Mouse (Mus musculus): ENCODE results near the gene Heatr5a. TPM values are rescaled to one million over a fixed set of nuclear protein-coding genes. Genes with fewer than 3 reads are reported as not detected.

Gene Heatr5a
- polyA plus RNA-seq, 1 experiment from 2014 or later = 13.8 TPM

DNA sequence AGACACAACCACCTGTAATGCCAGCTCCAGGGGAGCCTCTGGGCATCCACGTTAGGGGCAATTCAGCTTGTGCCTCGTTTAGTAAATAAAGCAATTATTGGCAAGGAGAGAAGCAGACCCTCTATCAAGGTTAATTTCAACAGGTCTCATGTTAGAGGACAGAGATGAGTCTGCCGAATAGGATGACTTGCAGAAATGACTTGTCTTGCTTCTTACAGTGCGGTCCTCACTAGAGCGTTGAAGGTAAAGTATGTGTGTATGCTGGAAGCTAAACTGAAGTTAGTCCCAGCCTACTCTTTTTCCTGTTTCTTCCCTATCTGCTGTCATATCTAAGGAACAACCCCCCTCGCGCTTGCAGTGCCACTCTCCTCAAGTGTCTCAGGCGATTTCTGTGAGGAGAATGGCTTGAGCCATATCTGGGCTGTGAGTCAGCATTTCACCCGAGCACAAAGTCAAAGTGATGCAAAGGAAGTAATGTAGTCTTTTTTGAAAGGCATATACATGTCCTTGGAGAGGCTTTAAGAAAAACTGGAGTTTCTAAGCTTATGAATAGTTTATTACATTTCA is 27.3 kb upstream of the Heatr5a start:
- Histone ChIP-seq H3K9me3 (replicated peaks) (no peaks in the 10 kb centered on the region), H3K4me2 (peak overlapping the region; percentile 42), H3K27ac (peak overlapping the region; percentile 79), H3K27me3 (replicated peaks) (no peaks in the 10 kb centered on the region), H3K36me3 (peaks cover 63% of the 10 kb centered on the region), H3K4me1 (peaks cover 24% of the 10 kb centered on the region), H3K4me3 (no peak overlapping the region), H3K9ac (no peak overlapping the region)
- peak; percentile 80 for ATAC-seq
- WGBS (ENCODE audit: insufficient replicate concordance) = 42% methylated on average over 9 of the region's 9 CpGs

DNA sequence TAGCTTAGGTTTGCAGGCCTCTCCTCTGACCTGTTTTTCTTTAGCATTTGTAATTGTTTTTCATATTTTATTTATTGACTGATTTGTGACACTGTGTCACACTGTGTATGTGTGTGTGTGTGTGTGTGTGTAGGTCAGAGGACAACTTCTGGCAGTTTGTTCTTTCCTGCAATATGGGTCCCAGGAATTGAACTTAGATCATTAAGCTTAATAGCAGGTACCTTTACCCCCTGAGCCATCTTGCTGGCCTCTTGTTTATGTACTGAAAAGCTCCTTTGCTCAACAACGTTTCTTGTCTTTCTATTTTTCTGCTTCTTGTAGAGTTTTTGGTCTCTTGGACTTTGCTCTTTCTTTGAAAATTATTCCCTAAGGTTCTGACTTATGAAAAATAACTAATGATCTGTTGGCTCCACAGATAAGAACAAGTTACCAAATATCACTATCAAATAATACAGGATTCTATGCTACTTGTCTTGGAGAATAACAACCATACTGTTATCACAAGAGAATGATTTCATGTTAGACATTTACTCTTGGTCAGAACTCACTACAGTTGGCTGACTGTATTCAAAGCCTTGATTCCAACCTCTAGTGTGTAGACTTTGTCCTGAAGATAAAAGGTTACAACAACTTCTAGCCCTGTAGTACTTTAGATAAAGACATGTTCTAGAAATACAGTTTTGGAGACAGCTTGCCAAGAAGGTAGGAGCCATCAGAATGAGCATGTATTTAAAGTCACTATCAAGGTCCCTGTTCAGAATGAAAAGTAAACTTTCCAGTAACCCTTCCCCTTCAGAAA is 24.8 kb upstream of the Heatr5a start:
- Histone ChIP-seq H3K9me3 (replicated peaks) (no peaks in the 10 kb centered on the region), H3K36me3 (peaks cover 55% of the 10 kb centered on the region), H3K9ac (no peak overlapping the region), H3K4me3 (no peak overlapping the region), H3K27ac (no peak overlapping the region), H3K4me1 (peaks cover 20% of the 10 kb centered on the region), H3K4me2 (no peak overlapping the region), H3K27me3 (replicated peaks) (no peaks in the 10 kb centered on the region)
- no peak for ATAC-seq
- 80% methylated on average over 1 of the region's 1 CpGs for WGBS (ENCODE audit: insufficient replicate concordance)

DNA sequence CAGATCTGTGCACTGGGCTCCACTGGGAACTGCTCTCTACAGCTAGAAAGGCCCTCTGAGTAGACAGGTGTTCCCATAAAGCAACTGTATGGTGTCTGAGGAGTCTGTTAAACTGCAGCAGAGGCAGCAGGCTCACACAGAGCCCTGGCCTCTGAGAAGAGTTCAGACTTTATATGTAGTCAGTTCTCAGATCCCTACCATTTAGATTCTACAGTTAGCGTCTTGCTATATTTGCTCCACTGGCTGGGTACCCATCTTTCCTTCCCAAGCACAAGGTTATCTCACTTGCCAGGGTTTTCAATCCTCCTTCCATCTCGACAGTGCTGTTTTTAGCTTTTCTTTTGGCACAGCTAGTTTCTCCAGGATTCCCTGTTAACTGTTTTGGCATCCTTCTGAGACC is 19.5 kb upstream of the Heatr5a start:
- WGBS (ENCODE audit: insufficient replicate concordance) = 65% methylated on average over 2 of the region's 2 CpGs
- H3K27me3 ChIP-seq (replicated peaks) = no peaks in the 10 kb centered on the region
- H3K4me1 ChIP-seq = no peaks in the 10 kb centered on the region
- no peak for ATAC-seq
- no peak overlapping the region for H3K4me2 ChIP-seq
- H3K9me3 ChIP-seq (replicated peaks) = no peaks in the 10 kb centered on the region
- H3K36me3 ChIP-seq = peaks cover 19% of the 10 kb centered on the region
- H3K9ac ChIP-seq = no peak overlapping the region
- H3K4me3 ChIP-seq = no peak overlapping the region
- no peak overlapping the region for H3K27ac ChIP-seq

DNA sequence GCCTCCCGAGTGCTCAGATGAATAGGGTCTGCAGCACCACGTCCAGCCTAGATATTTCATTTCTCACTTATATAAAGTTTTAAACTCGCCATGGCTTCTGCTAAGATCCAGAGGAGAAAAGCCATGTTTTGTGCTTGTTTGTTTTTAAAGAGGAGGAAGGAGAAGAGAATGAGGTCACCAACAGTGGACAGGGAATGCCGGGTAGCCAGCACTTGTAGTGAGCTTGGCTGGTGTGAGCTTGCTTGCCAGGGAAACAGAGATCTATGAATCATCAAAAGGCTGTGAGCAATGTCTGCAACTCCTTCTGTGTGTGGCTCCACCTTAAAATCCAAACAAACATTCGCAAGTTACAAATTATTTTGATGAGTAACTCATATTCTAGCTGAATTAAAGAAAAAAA is 17.4 kb upstream of the Heatr5a start:
- Histone ChIP-seq H3K27ac (no peak overlapping the region), H3K36me3 (no peaks in the 10 kb centered on the region), H3K4me1 (no peaks in the 10 kb centered on the region), H3K4me3 (no peak overlapping the region), H3K9ac (no peak overlapping the region), H3K27me3 (replicated peaks) (no peaks in the 10 kb centered on the region), H3K9me3 (replicated peaks) (no peaks in the 10 kb centered on the region), H3K4me2 (no peak overlapping the region)
- ATAC-seq = no peak
- 72% methylated on average over 5 of the region's 5 CpGs for WGBS (ENCODE audit: insufficient replicate concordance)

DNA sequence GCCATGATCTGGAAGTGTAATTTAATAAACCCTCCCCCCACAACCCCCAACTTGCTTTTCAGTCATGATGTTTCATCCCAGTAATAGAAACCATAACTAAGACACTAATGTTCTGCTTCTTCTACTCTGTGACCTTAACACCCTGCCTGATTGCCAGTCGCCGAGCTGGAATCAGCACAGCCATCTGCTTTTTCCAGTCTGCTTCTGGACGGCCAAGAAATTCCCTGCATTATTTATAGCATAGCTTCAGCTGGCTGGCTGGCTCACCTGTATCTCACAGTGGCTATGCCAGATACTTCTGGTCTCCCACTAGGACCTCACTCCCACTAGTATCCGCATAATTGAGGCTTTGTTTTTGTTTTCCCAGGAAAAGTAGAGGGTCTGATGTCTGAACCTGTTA is 14.7 kb upstream of the Heatr5a start:
- WGBS (ENCODE audit: insufficient replicate concordance) = 66% methylated on average over 4 of the region's 4 CpGs
- no peak overlapping the region for H3K4me3 ChIP-seq
- H3K9me3 ChIP-seq (replicated peaks) = no peaks in the 10 kb centered on the region
- H3K9ac ChIP-seq = no peak overlapping the region
- H3K27ac ChIP-seq = no peak overlapping the region
- no peak for ATAC-seq
- no peak overlapping the region for H3K4me2 ChIP-seq
- H3K36me3 ChIP-seq = no peaks in the 10 kb centered on the region
- H3K27me3 ChIP-seq (replicated peaks) = no peaks in the 10 kb centered on the region
- H3K4me1 ChIP-seq = no peaks in the 10 kb centered on the region

DNA sequence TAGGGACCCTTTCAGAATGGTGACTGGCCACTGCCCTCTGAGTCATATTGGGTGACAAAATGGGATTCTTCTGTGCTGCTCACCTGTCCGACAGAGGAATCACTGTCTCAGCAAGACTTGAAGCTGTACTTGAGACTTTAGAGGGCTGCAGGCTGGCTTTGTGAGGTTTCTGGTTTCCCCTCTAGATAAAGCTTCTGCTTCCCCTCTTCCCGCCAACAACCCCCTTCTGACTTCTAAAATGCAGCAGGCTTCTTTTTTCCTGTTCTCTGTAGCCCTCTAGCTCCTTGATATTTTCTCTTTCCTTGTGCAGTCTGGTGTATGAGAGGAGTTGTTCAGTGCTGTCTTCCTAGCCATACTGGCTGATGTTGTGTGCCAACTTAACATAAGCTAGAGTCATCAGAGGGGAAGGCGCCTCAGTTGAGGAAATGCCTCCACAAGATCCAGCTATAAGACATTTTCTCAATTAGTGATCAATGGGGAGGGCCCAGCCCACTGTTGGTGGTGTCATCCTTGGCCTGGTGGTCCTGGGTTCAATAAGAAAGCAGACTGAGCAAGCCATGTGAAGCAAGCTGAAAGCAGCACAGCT is 14.1 kb upstream of the Heatr5a start:
- Histone ChIP-seq H3K27me3 (replicated peaks) (no peaks in the 10 kb centered on the region), H3K9me3 (replicated peaks) (no peaks in the 10 kb centered on the region), H3K36me3 (no peaks in the 10 kb centered on the region), H3K4me1 (no peaks in the 10 kb centered on the region), H3K4me3 (no peak overlapping the region), H3K27ac (no peak overlapping the region), H3K4me2 (no peak overlapping the region), H3K9ac (no peak overlapping the region)
- ATAC-seq = no peak
- WGBS (ENCODE audit: insufficient replicate concordance) = 33% methylated on average over 3 of the region's 3 CpGs

DNA sequence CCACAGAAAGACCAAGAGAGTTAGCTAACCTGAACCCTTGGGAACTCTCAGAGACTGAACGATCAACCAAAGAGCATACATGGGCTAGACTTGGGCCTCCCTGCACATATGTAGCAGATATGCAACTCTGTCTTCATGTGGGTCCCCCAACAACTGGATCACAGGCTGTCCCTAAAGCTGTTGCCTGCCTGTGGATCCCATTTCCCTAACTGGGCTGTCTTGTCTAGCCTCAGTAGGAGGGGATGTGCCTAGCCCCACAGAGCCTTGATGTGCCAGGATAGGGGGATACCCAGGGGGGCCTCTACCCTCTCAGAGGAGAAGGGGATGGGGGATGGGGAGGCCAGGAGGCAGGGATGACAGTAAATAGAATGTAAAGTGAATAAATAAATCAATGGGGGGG is 12.5 kb upstream of the Heatr5a start:
- H3K4me1 ChIP-seq = no peaks in the 10 kb centered on the region
- no peak overlapping the region for H3K9ac ChIP-seq
- no peak overlapping the region for H3K27ac ChIP-seq
- H3K4me2 ChIP-seq = no peak overlapping the region
- H3K27me3 ChIP-seq (replicated peaks) = no peaks in the 10 kb centered on the region
- no peak overlapping the region for H3K4me3 ChIP-seq
- H3K9me3 ChIP-seq (replicated peaks) = no peaks in the 10 kb centered on the region
- no peak for ATAC-seq
- no peaks in the 10 kb centered on the region for H3K36me3 ChIP-seq
- WGBS (ENCODE audit: insufficient replicate concordance) = 68% methylated on average over 1 of the region's 1 CpGs

DNA sequence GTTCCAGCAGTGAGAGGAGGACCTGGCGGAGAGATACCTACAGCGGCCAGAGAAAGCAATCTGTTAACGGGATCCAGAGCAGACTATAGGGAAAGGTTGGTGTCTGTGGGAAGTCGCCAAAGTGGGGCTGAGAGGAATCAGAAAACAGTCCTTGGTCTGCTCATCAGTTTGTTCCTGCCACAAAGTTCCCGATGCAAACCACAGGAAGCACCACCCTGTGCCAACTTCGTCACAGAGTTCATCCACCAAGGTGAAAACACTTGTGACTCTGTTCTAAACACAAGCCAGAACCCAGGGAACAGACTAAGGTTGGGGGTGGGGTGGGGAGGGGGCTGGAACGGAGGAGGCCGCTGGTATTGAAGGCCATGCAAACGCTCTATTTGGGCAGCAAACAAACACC is 5.4 kb upstream of the Heatr5a start:
- no peaks in the 10 kb centered on the region for H3K36me3 ChIP-seq
- WGBS (ENCODE audit: insufficient replicate concordance) = 55% methylated on average over 9 of the region's 9 CpGs
- no peak overlapping the region for H3K9ac ChIP-seq
- H3K4me3 ChIP-seq = no peak overlapping the region
- H3K9me3 ChIP-seq (replicated peaks) = no peaks in the 10 kb centered on the region; the same call in 1 of the 2 replicates
- no peak overlapping the region for H3K27ac ChIP-seq
- ATAC-seq = no peak
- no peak overlapping the region for H3K4me2 ChIP-seq
- no peaks in the 10 kb centered on the region for H3K27me3 ChIP-seq (replicated peaks)
- peaks cover 3% of the 10 kb centered on the region; the same call in 1 of the 2 replicates for H3K4me1 ChIP-seq

DNA sequence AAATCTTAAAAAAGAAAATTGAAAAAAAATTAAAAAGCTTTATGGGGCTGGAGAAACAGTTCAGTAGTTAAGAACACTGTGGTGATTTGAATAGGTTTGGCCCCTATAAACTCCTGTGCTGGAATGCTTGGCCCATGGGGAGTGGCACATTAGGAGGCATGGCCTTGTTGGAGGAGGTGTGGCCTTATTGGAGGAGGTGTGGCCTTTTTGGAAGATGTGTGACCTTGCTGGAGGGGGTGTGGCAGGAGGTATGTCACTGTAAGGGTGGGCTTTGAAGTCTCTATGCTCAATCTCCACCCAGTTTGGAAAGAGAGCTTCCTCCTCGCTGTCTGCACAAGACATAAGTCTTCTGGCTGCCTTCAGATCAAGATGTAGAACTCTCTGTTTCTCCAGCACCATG is 3.3 kb upstream of the Heatr5a start:
- Histone ChIP-seq H3K4me2 (no peak overlapping the region), H3K36me3 (no peaks in the 10 kb centered on the region), H3K27ac (no peak overlapping the region), H3K27me3 (replicated peaks) (no peaks in the 10 kb centered on the region), H3K9me3 (replicated peaks) (no peaks in the 10 kb centered on the region; the same call in 1 of the 2 replicates), H3K9ac (no peak overlapping the region), H3K4me1 (peaks cover 13% of the 10 kb centered on the region), H3K4me3 (no peak overlapping the region)
- no peak for ATAC-seq
- WGBS (ENCODE audit: insufficient replicate concordance) = 92% methylated on average over 1 of the region's 1 CpGs

DNA sequence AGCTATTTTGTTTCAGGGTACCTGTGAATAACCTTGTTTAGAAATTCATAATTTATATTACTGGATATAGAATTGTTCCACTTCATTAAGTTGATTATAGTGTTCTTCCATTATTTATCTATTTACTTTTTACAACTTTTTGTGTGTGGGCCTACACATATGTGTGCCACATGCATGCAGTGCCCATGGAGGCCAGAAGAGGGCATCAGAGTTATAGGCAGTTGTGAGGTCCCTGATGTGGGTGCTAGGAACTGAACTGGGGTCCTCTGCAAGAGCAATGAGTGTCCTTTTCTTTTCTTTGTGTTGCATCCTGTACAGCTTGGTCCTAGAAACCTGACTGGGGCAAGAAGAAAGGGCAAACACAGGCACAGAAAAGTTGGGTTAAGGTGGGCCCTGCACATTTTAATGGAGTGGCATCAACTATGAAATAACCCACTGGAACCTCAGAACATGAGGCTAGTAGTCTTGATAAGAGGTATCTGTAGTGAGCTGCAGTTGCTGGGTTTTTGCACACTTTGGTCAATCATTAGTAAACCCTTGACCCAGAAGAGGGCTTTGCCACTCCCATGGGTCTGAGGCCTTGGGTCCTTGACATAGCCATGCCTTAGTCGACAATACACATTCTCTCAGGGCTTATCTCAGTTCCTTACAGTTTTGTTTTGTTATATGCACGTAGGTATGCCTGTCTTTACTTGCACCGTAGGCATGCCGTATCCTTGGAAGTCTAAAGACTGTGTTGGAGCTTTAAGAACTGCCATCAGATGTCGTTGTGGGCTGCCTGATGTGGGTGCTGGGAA is 1.3 kb upstream of the Heatr5a start:
- no peak for ATAC-seq
- Histone ChIP-seq H3K27me3 (replicated peaks) (no peaks in the 10 kb centered on the region), H3K9ac (no peak overlapping the region), H3K9me3 (replicated peaks) (no peaks in the 10 kb centered on the region; the same call in 1 of the 2 replicates), H3K4me2 (no peak overlapping the region), H3K4me1 (peaks cover 28% of the 10 kb centered on the region), H3K4me3 (no peak overlapping the region), H3K27ac (no peak overlapping the region), H3K36me3 (no peaks in the 10 kb centered on the region)
- 81% methylated on average over 5 of the region's 5 CpGs for WGBS (ENCODE audit: insufficient replicate concordance)

DNA sequence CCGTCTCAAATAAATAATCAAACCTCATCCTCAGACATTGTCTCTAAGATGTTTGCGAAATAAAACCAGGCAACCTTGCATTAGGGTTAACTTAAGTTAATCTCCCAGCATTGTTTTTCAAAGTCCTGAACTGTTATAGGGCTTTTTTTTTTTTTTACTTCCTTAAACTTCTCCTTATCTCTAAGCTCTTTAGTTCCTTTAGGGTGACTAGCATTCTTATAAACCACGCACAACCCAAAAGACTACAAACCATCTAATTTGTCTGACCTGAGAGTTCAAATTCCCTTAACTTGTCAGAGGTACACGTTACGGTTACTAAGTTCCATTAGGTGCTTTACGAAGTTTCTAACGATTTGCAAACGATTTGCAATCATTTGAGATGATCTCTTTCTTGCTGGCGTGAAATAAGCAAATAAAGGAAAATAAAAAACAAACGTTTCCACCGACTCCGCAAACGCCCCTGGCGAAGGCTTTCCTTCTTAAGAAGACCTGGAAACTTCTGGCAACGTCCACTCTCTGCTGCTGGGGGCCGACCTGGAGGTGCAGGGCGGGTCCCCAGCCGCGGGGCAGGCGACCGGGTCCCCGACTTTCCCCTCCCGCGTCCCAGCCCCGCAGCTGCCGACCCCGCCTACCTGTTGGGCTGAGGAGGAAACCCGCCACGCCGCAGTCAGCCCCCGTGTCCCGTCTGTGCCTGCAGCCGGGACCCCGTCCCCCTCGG is 610 bp downstream of the Heatr5a start:
- Histone ChIP-seq H3K27me3 (replicated peaks) (no peaks in the 10 kb centered on the region), H3K9ac (peak overlapping the region; percentile 97), H3K9me3 (replicated peaks) (no peaks in the 10 kb centered on the region; the same call in 1 of the 2 replicates), H3K36me3 (peaks cover 3% of the 10 kb centered on the region; the same call in 1 of the 2 replicates), H3K4me2 (peak overlapping the region; percentile 80), H3K4me1 (peaks cover 32% of the 10 kb centered on the region), H3K27ac (peak overlapping the region; percentile 96), H3K4me3 (peak overlapping the region; percentile 94)
- ATAC-seq = peak; percentile 73
- WGBS (ENCODE audit: insufficient replicate concordance) = 2% methylated on average over 35 of the region's 35 CpGs

Data from liver, embryonic 12.5 days (tissue).